Mouse (Mus musculus): ENCODE measurements around the gene Csde1. TPM values are rescaled to one million over a fixed set of nuclear protein-coding genes. Genes with fewer than 3 reads are reported as not detected.

Csde1 gene
- polyA plus RNA-seq (2016; fragmentation: Nextera tagmentation; extraction: Ambion mirVana): 179 and 183 TPM in 2 replicates

- under 1% methylated on average over 55 of the region's 55 CpGs for WGBS (ENCODE audit: insufficient replicate concordance)
- no peaks in the 10 kb centered on the region for H3K9me3 ChIP-seq (replicated peaks)
- peak; percentile 92 for ATAC-seq
These were observed at the start of gene Csde1 for GRCm38 (mm10) chr3:103020249-103020942. TSS of gene Csde1 (plus strand) at chr3:103020426.

DNA sequence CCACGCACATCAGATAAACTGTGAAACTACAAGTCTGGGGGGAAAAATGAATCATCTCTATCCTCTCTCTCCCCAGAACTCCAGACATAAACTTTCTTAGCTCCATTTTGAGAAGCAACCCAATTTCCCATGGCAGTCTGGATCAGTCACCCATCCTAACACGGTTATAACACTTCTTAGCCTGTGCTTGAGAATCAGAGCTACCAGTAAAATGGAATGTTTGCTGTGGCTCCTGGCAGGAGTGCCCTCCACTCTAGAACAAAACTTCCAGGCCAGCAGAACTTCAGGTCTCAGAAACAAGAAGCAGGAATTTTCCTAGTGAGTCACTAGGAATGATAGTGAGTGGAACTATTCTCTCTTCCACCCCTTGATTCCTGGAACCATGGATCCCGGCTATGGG, 49.7 kb upstream of the Csde1 start:
- no peak overlapping the region for H3K4me2 ChIP-seq
- H3K9ac ChIP-seq: no peak overlapping the region
- ATAC-seq: no peak
- no peak overlapping the region for H3K27ac ChIP-seq
- no peak overlapping the region for H3K4me3 ChIP-seq
- no peaks in the 10 kb centered on the region for H3K9me3 ChIP-seq (replicated peaks)
- no peaks in the 10 kb centered on the region for H3K4me1 ChIP-seq
- no peaks in the 10 kb centered on the region for H3K36me3 ChIP-seq
- H3K27me3 ChIP-seq (replicated peaks): no peaks in the 10 kb centered on the region
- WGBS (ENCODE audit: insufficient replicate concordance): 69% methylated on average over 3 of the region's 3 CpGs

More at GRCm38 (mm10) chr3:103020249-103020942, at the start of gene Csde1:
- no peaks in the 10 kb centered on the region for H3K27me3 ChIP-seq (replicated peaks)
- H3K36me3 ChIP-seq: 0 out of 2 replicates have a peak, but pooled peaks cover 9% of the 10 kb centered on the region
- H3K4me1 ChIP-seq: peaks cover 47% of the 10 kb centered on the region
- peak within 1 kb of the TSS; percentile 96 for H3K4me3 ChIP-seq
- peak within 1 kb of the TSS; percentile 96 for H3K9ac ChIP-seq
- peak within 1 kb of the TSS; percentile 91 for H3K27ac ChIP-seq
- H3K4me2 ChIP-seq: peak within 1 kb of the TSS; percentile 89

GRCm38 (mm10) chr3:102976906-102977305, 43.3 kb upstream of the Csde1 start:
- no peaks in the 10 kb centered on the region for H3K4me1 ChIP-seq
- H3K27me3 ChIP-seq (replicated peaks): no peaks in the 10 kb centered on the region
- ATAC-seq: no peak
- no peak overlapping the region for H3K27ac ChIP-seq
- no peak overlapping the region for H3K9ac ChIP-seq
- no peaks in the 10 kb centered on the region for H3K9me3 ChIP-seq (replicated peaks)
- WGBS (ENCODE audit: insufficient replicate concordance): 61% methylated on average over 4 of the region's 4 CpGs
- H3K4me3 ChIP-seq: no peak overlapping the region
- no peak overlapping the region for H3K4me2 ChIP-seq
- no peaks in the 10 kb centered on the region for H3K36me3 ChIP-seq

- no peaks in the 10 kb centered on the region for H3K27me3 ChIP-seq (replicated peaks)
- H3K9me3 ChIP-seq (replicated peaks): no peaks in the 10 kb centered on the region
- no peaks in the 10 kb centered on the region for H3K4me1 ChIP-seq
- no peaks in the 10 kb centered on the region for H3K36me3 ChIP-seq
- H3K4me3 ChIP-seq: no peak overlapping the region
- 52% methylated on average over 10 of the region's 10 CpGs for WGBS (ENCODE audit: insufficient replicate concordance)
- H3K9ac ChIP-seq: no peak overlapping the region
- ATAC-seq: no peak
- H3K4me2 ChIP-seq: no peak overlapping the region
- H3K27ac ChIP-seq: no peak overlapping the region
These were observed 40.5 kb upstream of the Csde1 start for GRCm38 (mm10) chr3:102979550-102980348.

GRCm38 (mm10) chr3:102980349-102980736, 39.9 kb upstream of the Csde1 start:
- Histone ChIP-seq H3K4me3 (no peak overlapping the region), H3K9me3 (replicated peaks) (no peaks in the 10 kb centered on the region), H3K4me1 (no peaks in the 10 kb centered on the region), H3K27me3 (replicated peaks) (no peaks in the 10 kb centered on the region), H3K9ac (no peak overlapping the region), H3K27ac (no peak overlapping the region), H3K4me2 (no peak overlapping the region), H3K36me3 (no peaks in the 10 kb centered on the region)
- no peak for ATAC-seq
- 54% methylated on average over 3 of the region's 3 CpGs for WGBS (ENCODE audit: insufficient replicate concordance)

- H3K27me3 ChIP-seq (replicated peaks): no peaks in the 10 kb centered on the region
- WGBS (ENCODE audit: insufficient replicate concordance): 53% methylated on average over 8 of the region's 8 CpGs
- no peaks in the 10 kb centered on the region for H3K9me3 ChIP-seq (replicated peaks)
- no peaks in the 10 kb centered on the region for H3K36me3 ChIP-seq
- H3K4me1 ChIP-seq: peaks cover 8% of the 10 kb centered on the region
- ATAC-seq: no peak
- no peak overlapping the region for H3K9ac ChIP-seq
- no peak overlapping the region for H3K4me2 ChIP-seq
- H3K27ac ChIP-seq: no peak overlapping the region
- no peak overlapping the region for H3K4me3 ChIP-seq
These were observed 29.2 kb upstream of the Csde1 start for GRCm38 (mm10) chr3:102991041-102991440.

DNA sequence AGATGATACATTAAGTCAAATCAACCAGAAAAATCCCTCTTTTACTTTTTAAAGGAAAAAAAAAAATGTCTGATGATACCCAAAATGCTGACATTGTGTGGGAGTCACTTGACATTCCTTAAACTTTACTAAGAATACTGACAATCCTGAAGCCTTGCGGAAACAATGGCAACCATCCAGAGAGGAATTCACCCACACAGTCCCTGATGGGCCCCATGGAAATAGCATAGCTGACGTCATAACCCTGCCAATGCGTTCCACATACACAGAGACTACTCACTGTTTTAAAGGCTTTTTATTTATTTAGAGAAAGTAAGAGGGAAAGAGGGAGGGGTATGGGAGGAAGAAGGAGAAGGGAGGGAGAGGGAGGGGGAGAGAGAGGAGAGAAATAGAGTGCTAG, 27.3 kb upstream of the Csde1 start:
- Histone ChIP-seq H3K4me2 (no peak overlapping the region), H3K4me3 (no peak overlapping the region), H3K9ac (no peak overlapping the region), H3K9me3 (replicated peaks) (no peaks in the 10 kb centered on the region), H3K36me3 (no peaks in the 10 kb centered on the region), H3K4me1 (peaks cover 20% of the 10 kb centered on the region), H3K27ac (no peak overlapping the region), H3K27me3 (replicated peaks) (no peaks in the 10 kb centered on the region)
- 49% methylated on average over 3 of the region's 3 CpGs for WGBS (ENCODE audit: insufficient replicate concordance)
- ATAC-seq: no peak

GRCm38 (mm10) chr3:102995233-102995604, 25.0 kb upstream of the Csde1 start:
- H3K9ac ChIP-seq: no peak overlapping the region
- WGBS (ENCODE audit: insufficient replicate concordance): 44% methylated on average over 7 of the region's 7 CpGs
- no peaks in the 10 kb centered on the region for H3K27me3 ChIP-seq (replicated peaks)
- H3K4me2 ChIP-seq: peak overlapping the region; percentile 67
- peak overlapping the region; percentile 70 for H3K4me3 ChIP-seq
- H3K9me3 ChIP-seq (replicated peaks): 0 out of 2 replicates have a peak, but pooled peaks cover 4% of the 10 kb centered on the region
- H3K4me1 ChIP-seq: peaks cover 20% of the 10 kb centered on the region
- ATAC-seq: no peak
- H3K36me3 ChIP-seq: peaks cover 21% of the 10 kb centered on the region
- no peak overlapping the region for H3K27ac ChIP-seq

GRCm38 (mm10) chr3:102995605-102996321, 24.5 kb upstream of the Csde1 start, which contains the start of gene Sike1:
TSS of gene Sike1 (plus strand) at chr3:102995708.
- Histone ChIP-seq H3K27me3 (replicated peaks) (no peaks in the 10 kb centered on the region), H3K9ac (peak within 1 kb of the TSS; percentile 71), H3K4me3 (peak within 1 kb of the TSS; percentile 70), H3K36me3 (peaks cover 27% of the 10 kb centered on the region), H3K4me2 (peak within 1 kb of the TSS; percentile 67), H3K4me1 (peaks cover 20% of the 10 kb centered on the region), H3K27ac (peak within 1 kb of the TSS; percentile 92), H3K9me3 (replicated peaks) (0 out of 2 replicates have a peak, but pooled peaks cover 4% of the 10 kb centered on the region)
- peak; percentile 98 for ATAC-seq
- under 1% methylated on average over 56 of the region's 60 CpGs for WGBS (ENCODE audit: insufficient replicate concordance)

- Histone ChIP-seq H3K36me3 (peaks cover 34% of the 10 kb centered on the region), H3K4me2 (no peak overlapping the region), H3K27me3 (replicated peaks) (no peaks in the 10 kb centered on the region), H3K27ac (no peak overlapping the region), H3K9me3 (replicated peaks) (0 out of 2 replicates have a peak, but pooled peaks cover 4% of the 10 kb centered on the region), H3K4me3 (no peak overlapping the region), H3K9ac (no peak overlapping the region), H3K4me1 (peaks cover 20% of the 10 kb centered on the region)
- WGBS (ENCODE audit: insufficient replicate concordance): 61% methylated on average over 10 of the region's 10 CpGs
- no peak for ATAC-seq
These were observed 23.2 kb upstream of the Csde1 start for GRCm38 (mm10) chr3:102997036-102997435.

DNA sequence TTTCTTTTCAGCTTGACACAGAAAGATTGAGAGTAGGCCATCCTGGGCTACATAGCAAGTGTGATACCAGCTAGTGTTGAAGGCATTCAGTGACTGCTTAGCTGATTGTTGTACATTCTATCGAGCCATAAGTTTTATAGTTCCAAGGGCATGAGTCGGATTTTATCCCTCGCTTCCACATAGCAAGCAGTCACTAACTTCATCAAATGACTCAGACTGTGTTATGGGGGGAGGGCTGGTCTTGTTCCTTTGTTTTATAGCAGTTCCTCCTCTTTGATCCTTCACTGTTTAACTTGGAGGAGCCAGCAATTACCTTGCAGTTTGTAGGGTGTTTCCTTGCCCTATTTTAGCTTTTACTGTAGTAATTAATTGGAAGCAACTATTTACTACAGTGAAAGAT, 22.6 kb upstream of the Csde1 start:
- no peak for ATAC-seq
- H3K9ac ChIP-seq: no peak overlapping the region
- no peak overlapping the region for H3K4me3 ChIP-seq
- peaks cover 20% of the 10 kb centered on the region for H3K4me1 ChIP-seq
- 89% methylated on average over 3 of the region's 3 CpGs for WGBS (ENCODE audit: insufficient replicate concordance)
- H3K36me3 ChIP-seq: peaks cover 40% of the 10 kb centered on the region
- H3K27ac ChIP-seq: no peak overlapping the region
- H3K4me2 ChIP-seq: no peak overlapping the region
- H3K9me3 ChIP-seq (replicated peaks): 0 out of 2 replicates have a peak, but pooled peaks cover 4% of the 10 kb centered on the region
- no peaks in the 10 kb centered on the region for H3K27me3 ChIP-seq (replicated peaks)

Measured in liver, embryonic 12.5 days (tissue).